Mouse (Mus musculus) 3134 (cell line): ENCODE results near the gene Creb3l2.

Experiments used
- DNase-seq: peaks from one replicate; pipeline ENCODE4 v3.0.0-alpha.2; 2011; ENCODE audit warnings: low spot score; ENCODE audit not compliant: insufficient read length; ENCODE audit errors: extremely low read depth

Creb3l2 gene

GRCm38 (mm10) chr6:37442781-37443180 lies 835 bp upstream of the Creb3l2 start:
- DNase-seq: no peak

- no peak for DNase-seq
These were observed 515 bp downstream of the Creb3l2 start for GRCm38 (mm10) chr6:37441251-37442011.

GRCm38 (mm10) chr6:37440491-37441250 lies 1.3 kb downstream of the Creb3l2 start:
- DNase-seq: peak; percentile 31

- DNase-seq: peak; percentile 11
These were observed 2.1 kb downstream of the Creb3l2 start for GRCm38 (mm10) chr6:37439676-37440490.

- DNase-seq: no peak
These were observed 3.4 kb downstream of the Creb3l2 start for GRCm38 (mm10) chr6:37438510-37438909.

GRCm38 (mm10) chr6:37437086-37437485 lies 4.9 kb downstream of the Creb3l2 start:
- DNase-seq: no peak

GRCm38 (mm10) chr6:37435391-37435790 lies 6.6 kb downstream of the Creb3l2 start:
- no peak for DNase-seq

- no peak for DNase-seq
These were observed 12.0 kb downstream of the Creb3l2 start for GRCm38 (mm10) chr6:37429849-37430470.

- DNase-seq: no peak
These were observed 13.0 kb downstream of the Creb3l2 start for GRCm38 (mm10) chr6:37428947-37429346.

- no peak for DNase-seq
These were observed 13.9 kb downstream of the Creb3l2 start for GRCm38 (mm10) chr6:37428044-37428443.

GRCm38 (mm10) chr6:37426615-37427014 lies 15.3 kb downstream of the Creb3l2 start:
- DNase-seq: no peak

- no peak for DNase-seq
These were observed 16.1 kb downstream of the Creb3l2 start for GRCm38 (mm10) chr6:37425833-37426232.

- no peak for DNase-seq
These were observed 16.9 kb downstream of the Creb3l2 start for GRCm38 (mm10) chr6:37425075-37425474.

- DNase-seq: no peak
These were observed 17.6 kb downstream of the Creb3l2 start for GRCm38 (mm10) chr6:37424374-37424773.

GRCm38 (mm10) chr6:37423386-37423785 lies 18.6 kb downstream of the Creb3l2 start:
- DNase-seq: no peak

- DNase-seq: no peak
These were observed 20.8 kb downstream of the Creb3l2 start for GRCm38 (mm10) chr6:37421124-37421523.

GRCm38 (mm10) chr6:37419445-37419941 lies 22.5 kb downstream of the Creb3l2 start:
- no peak for DNase-seq

GRCm38 (mm10) chr6:37418931-37419330 lies 23.0 kb downstream of the Creb3l2 start:
- DNase-seq: no peak

GRCm38 (mm10) chr6:37416743-37417142 lies 25.2 kb downstream of the Creb3l2 start:
- DNase-seq: no peak

- no peak for DNase-seq
These were observed 26.4 kb downstream of the Creb3l2 start for GRCm38 (mm10) chr6:37415505-37415904.
